Mouse (Mus musculus): ENCODE data around the gene Nacad. TPM values are rescaled to one million over a fixed set of nuclear protein-coding genes. Genes with fewer than 3 reads are reported as not detected.

Gene Nacad
- total RNA-seq, 2 experiments from 2014 or later: 0.62 to 0.73 TPM

Other genes starting within 250 kb of the Nacad start
- gene Zmiz2, start 217.0 kb downstream of the Nacad start, total RNA-seq (2021): 10 to 100 TPM; 41.1 to 42.5 TPM
- 100 to 1,000 TPM; 500 to 603 TPM for gene Ppia, start 190.6 kb downstream of the Nacad start, total RNA-seq (2021)
- 10 to 100 TPM; 57.1 to 59.4 TPM for gene H2afv, start 161.6 kb downstream of the Nacad start, total RNA-seq (2021)
- gene Purb, start 130.1 kb downstream of the Nacad start, total RNA-seq (2021): 10 to 100 TPM; 49.6 to 53.0 TPM
- gene Myo1g, start 85.1 kb downstream of the Nacad start, total RNA-seq (2021): 1 to 10 TPM; 1.9 to 3.2 TPM
- gene Ccm2, start 59.2 kb downstream of the Nacad start, total RNA-seq (2021): 10 to 100 TPM; 22.8 to 32.9 TPM
- 100 to 1,000 TPM; 100 to 106 TPM for gene Tbrg4, start 20.0 kb upstream of the Nacad start, total RNA-seq (2021)
- not detected for gene Wap, start 32.6 kb upstream of the Nacad start, total RNA-seq (2021)
- gene Ramp3, start 52.5 kb upstream of the Nacad start, total RNA-seq (2021): 1 to 10 TPM; 5.6 to 6.2 TPM
- gene Gm11983, start 231.6 kb upstream of the Nacad start, total RNA-seq (2021): not detected